Mouse (Mus musculus) myocyte (in vitro differentiated cells): Measurements from ENCODE around the gene Rbm7.

ENCODE experiments used
- MYOD1 ChIP-seq, 3 experiments: IDR thresholded peaks; one replicate each; pipeline ENCODE4 v1.6.1; 2011; ENCODE audit warnings: control low read depth in 2 of 3, low read depth in 2 of 3, mild to moderate bottlenecking in 2 of 3, moderate library complexity in 1 of 3; ENCODE audit not compliant: insufficient read length in 2 of 3, control insufficient read depth in 1 of 3
- POLR2A ChIP-seq: IDR thresholded peaks from one replicate; pipeline ENCODE4 v1.6.1; 2011; ENCODE audit warnings: low read depth, mild to moderate bottlenecking, control low read depth, moderate library complexity; ENCODE audit not compliant: insufficient read length
- SRF ChIP-seq: IDR thresholded peaks from one replicate; pipeline ENCODE4 v1.6.1; 2011; ENCODE audit warnings: low read depth; ENCODE audit not compliant: control insufficient read depth, insufficient read length

GRCm38 (mm10) chr9:48455961-48456360 is 39.1 kb downstream of the Rbm7 start:
- TF ChIP-seq POLR2A (no peak), SRF (no peak), MYOD1 (IDR thresholded peaks at IDR 0.05; ENCODE audit: control insufficient read depth in 1 of 3, insufficient read length in 2 of 3, low read depth in 2 of 3) (no peak)
